Mouse (Mus musculus) myocyte (in vitro differentiated cells): ENCODE measurements around the gene Fam117b.

Source experiments
- CEBPB ChIP-seq: IDR thresholded peaks from 2 replicates; pipeline ENCODE4 v1.6.1; 2011; ENCODE audit warnings: mild to moderate bottlenecking, moderate library complexity; ENCODE audit not compliant: poor library complexity, insufficient read depth, severe bottlenecking
- E2F4 ChIP-seq: IDR thresholded peaks from one replicate; pipeline ENCODE4 v1.6.1; 2011; ENCODE audit warnings: mild to moderate bottlenecking, control low read depth, moderate library complexity; ENCODE audit not compliant: insufficient read depth
- MAX ChIP-seq: IDR thresholded peaks from one replicate; pipeline ENCODE4 v1.6.1; 2011; ENCODE audit warnings: low read depth, mild to moderate bottlenecking, control low read depth
- MYOD1 ChIP-seq, 3 experiments: IDR thresholded peaks; one replicate each; pipeline ENCODE4 v1.6.1; 2011; ENCODE audit warnings: control low read depth in 2 of 3, low read depth in 2 of 3, mild to moderate bottlenecking in 2 of 3, moderate library complexity in 1 of 3; ENCODE audit not compliant: insufficient read length in 2 of 3, control insufficient read depth in 1 of 3
- POLR2A ChIP-seq: IDR thresholded peaks from one replicate; pipeline ENCODE4 v1.6.1; 2011; ENCODE audit warnings: low read depth, mild to moderate bottlenecking, control low read depth, moderate library complexity; ENCODE audit not compliant: insufficient read length
- POLR2AphosphoS2 ChIP-seq: IDR thresholded peaks from one replicate; pipeline ENCODE4 v1.6.1; 2011; ENCODE audit warnings: low read depth, control low read depth; ENCODE audit not compliant: insufficient read length
- REST ChIP-seq: IDR thresholded peaks from one replicate; pipeline ENCODE4 v1.6.1; 2011; ENCODE audit warnings: mild to moderate bottlenecking, control low read depth, moderate library complexity; ENCODE audit not compliant: insufficient read depth, insufficient read length
- SRF ChIP-seq: IDR thresholded peaks from one replicate; pipeline ENCODE4 v1.6.1; 2011; ENCODE audit warnings: low read depth; ENCODE audit not compliant: control insufficient read depth, insufficient read length
- TCF12 ChIP-seq: IDR thresholded peaks from one replicate; pipeline ENCODE4 v1.6.1; 2011; ENCODE audit warnings: mild to moderate bottlenecking, control low read depth; ENCODE audit not compliant: poor library complexity, insufficient read depth, severe bottlenecking
- TCF3 ChIP-seq: IDR thresholded peaks from one replicate; pipeline ENCODE4 v1.6.1; 2011; ENCODE audit warnings: low read depth, control low read depth; ENCODE audit not compliant: insufficient read length
- USF1 ChIP-seq: IDR thresholded peaks from one replicate; pipeline ENCODE4 v1.6.1; 2011; ENCODE audit warnings: low read depth, mild to moderate bottlenecking, control low read depth, moderate library complexity

- TF ChIP-seq REST (no peak), CEBPB (no peak), POLR2A (no peak), USF1 (no peak), TCF3 (no peak), MAX (no peak), TCF12 (no peak), E2F4 (no peak), MYOD1 (IDR thresholded peaks at IDR 0.05; ENCODE audit: control insufficient read depth in 1 of 3, insufficient read length in 2 of 3, low read depth in 2 of 3) (no peak), POLR2AphosphoS2 (no peak), SRF (no peak)
Observed at GRCm38 (mm10) chr1:59932991-59933390, 20.2 kb downstream of the Fam117b start.
